Mouse (Mus musculus): ENCODE data around the gene Lyrm9. TPM values are rescaled to one million over a fixed set of nuclear protein-coding genes. Genes with fewer than 3 reads are reported as not detected.
A peak's percentile ranks its signal among the peaks of the same experiment; 100 is the strongest.

Gene Lyrm9
- 5.1 and 15.1 TPM in 2 replicates for polyA plus RNA-seq (2012; ENCODE audit: insufficient read depth, insufficient read length, missing spikeins)

GRCm38 (mm10) chr11:78826442-78827013 is at the start of gene Lyrm9:
Gene Lyrm9, plus strand, starts transcription at chr11:78826584.
- TF ChIP-seq POLR2A (IDR thresholded peaks at IDR 0.05; ENCODE audit: borderline replicate concordance, low read depth, low read length) (peak; percentile 86; the same call in 1 of the 2 replicates), CTCF (IDR thresholded peaks at IDR 0.05; ENCODE audit: low read depth, low read length) (peak; percentile 63)
- Histone ChIP-seq H3K4me1 (ENCODE audit: control insufficient read depth, insufficient read depth, low read length) (peaks cover 19% of the 10 kb centered on the region), H3K27ac (ENCODE audit: insufficient read depth, low read depth, low read length) (peak within 1 kb of the TSS; percentile 66), H3K4me3 (ENCODE audit: insufficient read depth, low read length) (peak within 1 kb of the TSS; percentile 70)

- TF ChIP-seq CTCF (IDR thresholded peaks at IDR 0.05; ENCODE audit: low read depth, low read length), result no peak
- TF ChIP-seq POLR2A (IDR thresholded peaks at IDR 0.05; ENCODE audit: borderline replicate concordance, low read depth, low read length), result no peak
- Histone ChIP-seq H3K4me1 (ENCODE audit: control insufficient read depth, insufficient read depth, low read length) (no peaks in the 10 kb centered on the region), H3K4me3 (ENCODE audit: insufficient read depth, low read length) (no peak overlapping the region)
These were observed 48.3 kb upstream of the Lyrm9 start for GRCm38 (mm10) chr11:78777851-78778680.

GRCm38 (mm10) chr11:78780002-78780401 is 46.4 kb upstream of the Lyrm9 start:
- Histone ChIP-seq H3K4me1 (ENCODE audit: control insufficient read depth, insufficient read depth, low read length) (no peaks in the 10 kb centered on the region), H3K4me3 (ENCODE audit: insufficient read depth, low read length) (no peak overlapping the region), H3K27ac (ENCODE audit: insufficient read depth, low read depth, low read length) (no peak overlapping the region)
- TF ChIP-seq CTCF (IDR thresholded peaks at IDR 0.05; ENCODE audit: low read depth, low read length), result no peak
- TF ChIP-seq POLR2A (IDR thresholded peaks at IDR 0.05; ENCODE audit: borderline replicate concordance, low read depth, low read length), result no peak

More at GRCm38 (mm10) chr11:78777851-78778680, 48.3 kb upstream of the Lyrm9 start:
- no peak overlapping the region for H3K27ac ChIP-seq (ENCODE audit: insufficient read depth, low read depth, low read length)

GRCm38 (mm10) chr11:78780571-78780970 is 45.8 kb upstream of the Lyrm9 start:
- Histone ChIP-seq H3K4me1 (ENCODE audit: control insufficient read depth, insufficient read depth, low read length) (no peaks in the 10 kb centered on the region), H3K27ac (ENCODE audit: insufficient read depth, low read depth, low read length) (no peak overlapping the region)
- TF ChIP-seq CTCF (IDR thresholded peaks at IDR 0.05; ENCODE audit: low read depth, low read length), result no peak
- TF ChIP-seq POLR2A (IDR thresholded peaks at IDR 0.05; ENCODE audit: borderline replicate concordance, low read depth, low read length), result no peak

DNA sequence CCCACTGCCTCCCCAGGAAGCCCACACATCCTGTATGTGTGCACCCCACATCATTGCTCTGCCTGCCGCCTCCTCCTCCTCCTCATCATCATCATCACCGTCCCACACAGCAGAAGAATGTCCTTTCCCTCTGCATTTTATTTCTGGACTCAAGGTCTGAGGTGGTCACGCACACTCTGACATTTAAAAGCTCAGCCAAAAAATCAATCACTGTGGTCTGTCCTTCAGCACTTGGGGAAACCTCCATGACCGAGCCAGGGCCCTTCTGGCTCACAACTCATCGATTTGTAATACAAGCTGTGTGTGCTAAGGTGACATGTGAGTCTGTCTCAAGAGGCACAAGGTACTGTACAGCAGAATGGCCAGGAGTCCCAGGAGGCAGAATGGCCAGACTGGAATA is 44.1 kb upstream of the Lyrm9 start:
- Histone ChIP-seq H3K4me1 (ENCODE audit: control insufficient read depth, insufficient read depth, low read length) (no peaks in the 10 kb centered on the region), H3K27ac (ENCODE audit: insufficient read depth, low read depth, low read length) (no peak overlapping the region), H3K4me3 (ENCODE audit: insufficient read depth, low read length) (no peak overlapping the region)
- TF ChIP-seq CTCF (IDR thresholded peaks at IDR 0.05; ENCODE audit: low read depth, low read length) (no peak), POLR2A (IDR thresholded peaks at IDR 0.05; ENCODE audit: borderline replicate concordance, low read depth, low read length) (no peak)

More at GRCm38 (mm10) chr11:78780571-78780970, 45.8 kb upstream of the Lyrm9 start:
- no peak overlapping the region for H3K4me3 ChIP-seq (ENCODE audit: insufficient read depth, low read length)

- no peaks in the 10 kb centered on the region for H3K4me1 ChIP-seq (ENCODE audit: control insufficient read depth, insufficient read depth, low read length)
- H3K4me3 ChIP-seq (ENCODE audit: insufficient read depth, low read length), result no peak overlapping the region
- H3K27ac ChIP-seq (ENCODE audit: insufficient read depth, low read depth, low read length), result no peak overlapping the region
- no peak for TF ChIP-seq CTCF (IDR thresholded peaks at IDR 0.05; ENCODE audit: low read depth, low read length)
- no peak for TF ChIP-seq POLR2A (IDR thresholded peaks at IDR 0.05; ENCODE audit: borderline replicate concordance, low read depth, low read length)
These were observed 43.5 kb upstream of the Lyrm9 start for GRCm38 (mm10) chr11:78782791-78783347.

DNA sequence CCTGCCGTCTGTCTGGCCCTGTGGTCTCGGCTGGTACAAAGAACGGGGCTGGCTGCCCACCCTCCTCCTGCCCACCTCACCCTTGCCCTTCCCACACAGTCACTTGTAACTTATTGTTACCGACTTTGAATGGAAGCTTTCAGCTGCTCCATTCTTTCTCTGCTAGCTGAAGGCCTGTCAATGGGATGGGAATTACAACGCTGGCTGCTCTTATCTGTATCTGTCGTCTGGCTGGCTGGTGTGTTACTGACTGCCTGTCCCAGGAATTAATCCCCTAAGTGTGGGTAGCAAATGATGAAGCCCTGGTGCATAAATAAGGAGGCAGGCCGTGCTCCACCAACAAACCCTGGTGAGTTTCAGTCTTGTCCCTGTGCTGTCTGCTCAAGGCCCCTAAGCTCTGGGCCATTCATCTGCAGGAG is 40.4 kb upstream of the Lyrm9 start:
- TF ChIP-seq CTCF (IDR thresholded peaks at IDR 0.05; ENCODE audit: low read depth, low read length) (no peak), POLR2A (IDR thresholded peaks at IDR 0.05; ENCODE audit: borderline replicate concordance, low read depth, low read length) (no peak)
- Histone ChIP-seq H3K4me3 (ENCODE audit: insufficient read depth, low read length) (no peak overlapping the region), H3K4me1 (ENCODE audit: control insufficient read depth, insufficient read depth, low read length) (peaks cover 3% of the 10 kb centered on the region), H3K27ac (ENCODE audit: insufficient read depth, low read depth, low read length) (no peak overlapping the region)

GRCm38 (mm10) chr11:78789370-78790060 is 36.9 kb upstream of the Lyrm9 start:
- TF ChIP-seq POLR2A (IDR thresholded peaks at IDR 0.05; ENCODE audit: borderline replicate concordance, low read depth, low read length), result no peak
- Histone ChIP-seq H3K4me1 (ENCODE audit: control insufficient read depth, insufficient read depth, low read length) (peaks cover 19% of the 10 kb centered on the region), H3K4me3 (ENCODE audit: insufficient read depth, low read length) (no peak overlapping the region), H3K27ac (ENCODE audit: insufficient read depth, low read depth, low read length) (no peak overlapping the region)

DNA sequence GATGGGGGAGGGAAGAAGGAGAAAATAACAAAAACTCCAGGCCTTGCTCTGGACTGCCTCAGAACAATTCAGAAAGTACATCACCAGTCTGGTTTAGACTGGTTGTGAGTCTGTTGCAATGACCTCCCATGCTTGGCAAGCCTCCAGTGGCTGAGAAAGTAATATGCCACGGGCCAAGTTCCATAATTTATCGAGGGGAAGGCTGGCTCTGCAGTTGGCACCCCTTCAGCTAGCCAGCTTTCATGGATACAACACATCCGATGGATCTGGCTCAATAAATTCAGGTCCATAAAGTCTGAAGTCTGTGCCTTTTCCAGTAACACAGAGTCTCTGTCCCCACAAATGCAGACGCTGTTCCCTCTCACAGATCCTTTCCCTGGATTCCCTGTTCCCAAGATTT is 34.8 kb upstream of the Lyrm9 start:
- TF ChIP-seq CTCF (IDR thresholded peaks at IDR 0.05; ENCODE audit: low read depth, low read length), result no peak
- H3K27ac ChIP-seq (ENCODE audit: insufficient read depth, low read depth, low read length), result peak overlapping the region; percentile 59
- peaks cover 19% of the 10 kb centered on the region for H3K4me1 ChIP-seq (ENCODE audit: control insufficient read depth, insufficient read depth, low read length)
- no peak overlapping the region for H3K4me3 ChIP-seq (ENCODE audit: insufficient read depth, low read length)

Data from bone marrow macrophage, adult 2 months (primary cell).